Mouse (Mus musculus): ENCODE results near the gene Matn4.
A peak's percentile ranks its signal among the peaks of the same experiment; 100 is the strongest.

The Matn4 gene

DNA sequence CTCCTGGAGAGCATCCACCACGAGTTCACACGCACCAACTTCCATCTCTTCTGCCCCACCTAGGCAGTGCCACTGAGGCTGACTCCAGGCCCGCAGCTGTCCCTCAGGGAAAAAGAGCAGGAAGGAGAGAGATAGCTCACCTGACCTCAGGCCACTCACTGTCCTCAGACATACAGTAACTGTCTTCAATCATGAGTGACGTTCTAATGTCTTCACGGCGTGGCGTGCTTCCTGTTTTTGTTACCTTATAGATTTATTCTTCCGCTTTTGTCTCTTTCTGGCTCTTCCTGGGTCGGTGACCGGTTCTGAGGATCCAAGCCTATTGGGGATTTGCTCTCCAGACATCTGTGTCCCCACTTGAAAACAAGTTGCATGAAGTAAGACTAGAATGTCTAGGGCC lies 9.6 kb upstream of the Matn4 start:
- DNase-seq (ENCODE audit: low spot score), result no peak

DNA sequence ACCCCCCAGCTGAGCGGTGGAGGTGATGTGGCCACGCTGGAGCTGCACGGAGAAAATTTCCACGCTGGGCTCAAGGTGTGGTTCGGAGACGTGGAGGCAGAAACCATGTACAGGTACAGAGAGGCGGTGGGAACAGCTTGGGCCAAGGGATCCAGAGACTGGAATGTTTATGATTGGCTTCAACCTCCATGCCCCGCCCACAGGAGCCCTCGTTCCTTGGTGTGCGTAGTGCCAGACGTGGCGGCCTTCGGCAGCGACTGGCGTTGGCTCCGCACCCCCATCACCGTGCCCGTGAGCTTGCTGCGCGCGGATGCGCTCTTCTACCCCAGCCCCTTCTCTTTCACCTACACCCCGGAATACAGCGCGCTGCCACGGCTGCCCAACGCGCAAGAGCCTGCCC lies 9.2 kb upstream of the Matn4 start:
- no peak for DNase-seq (ENCODE audit: low spot score)

DNA sequence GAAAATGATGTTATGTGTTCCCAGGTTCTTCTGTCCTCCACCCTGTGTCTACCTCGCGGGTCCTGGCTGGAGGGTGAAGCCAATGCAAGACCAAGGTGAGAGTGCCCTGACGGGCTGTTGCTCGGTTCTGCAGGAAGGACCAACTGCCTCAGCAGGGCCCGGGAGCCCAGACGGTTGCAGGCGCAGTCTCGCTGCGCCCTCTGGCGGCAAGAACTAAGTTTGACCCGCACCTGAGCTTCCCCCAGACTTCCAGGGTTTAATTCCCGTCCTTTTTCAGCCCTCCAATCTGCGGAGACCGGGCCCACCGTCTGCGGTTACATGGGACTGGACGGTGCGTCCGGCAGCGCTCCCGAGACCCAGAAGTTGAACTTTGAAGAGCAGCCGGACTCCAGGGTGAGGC lies 2.7 kb upstream of the Matn4 start:
- DNase-seq (ENCODE audit: low spot score), result peak; percentile 35

DNA sequence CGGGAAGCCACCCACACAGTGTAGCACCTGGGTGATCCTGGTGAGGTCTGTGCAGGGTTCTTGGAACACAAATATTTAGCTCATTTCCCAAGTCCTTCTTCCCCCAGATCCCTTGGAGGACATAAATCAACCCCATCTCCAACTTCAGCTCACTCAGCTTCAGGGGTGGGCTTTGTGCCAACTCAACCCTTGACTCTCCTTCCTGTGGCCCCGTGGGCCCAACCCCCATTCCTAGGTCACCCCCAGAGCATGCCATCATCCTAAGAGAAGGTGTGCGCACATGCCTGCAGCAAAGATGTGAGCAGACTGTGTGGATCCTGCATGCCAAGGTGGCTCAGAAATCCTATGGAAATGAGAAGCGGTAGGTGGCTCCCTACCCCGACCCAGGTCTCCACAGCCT lies 559 bp upstream of the Matn4 start:
- DNase-seq (ENCODE audit: low spot score), result no peak

DNA sequence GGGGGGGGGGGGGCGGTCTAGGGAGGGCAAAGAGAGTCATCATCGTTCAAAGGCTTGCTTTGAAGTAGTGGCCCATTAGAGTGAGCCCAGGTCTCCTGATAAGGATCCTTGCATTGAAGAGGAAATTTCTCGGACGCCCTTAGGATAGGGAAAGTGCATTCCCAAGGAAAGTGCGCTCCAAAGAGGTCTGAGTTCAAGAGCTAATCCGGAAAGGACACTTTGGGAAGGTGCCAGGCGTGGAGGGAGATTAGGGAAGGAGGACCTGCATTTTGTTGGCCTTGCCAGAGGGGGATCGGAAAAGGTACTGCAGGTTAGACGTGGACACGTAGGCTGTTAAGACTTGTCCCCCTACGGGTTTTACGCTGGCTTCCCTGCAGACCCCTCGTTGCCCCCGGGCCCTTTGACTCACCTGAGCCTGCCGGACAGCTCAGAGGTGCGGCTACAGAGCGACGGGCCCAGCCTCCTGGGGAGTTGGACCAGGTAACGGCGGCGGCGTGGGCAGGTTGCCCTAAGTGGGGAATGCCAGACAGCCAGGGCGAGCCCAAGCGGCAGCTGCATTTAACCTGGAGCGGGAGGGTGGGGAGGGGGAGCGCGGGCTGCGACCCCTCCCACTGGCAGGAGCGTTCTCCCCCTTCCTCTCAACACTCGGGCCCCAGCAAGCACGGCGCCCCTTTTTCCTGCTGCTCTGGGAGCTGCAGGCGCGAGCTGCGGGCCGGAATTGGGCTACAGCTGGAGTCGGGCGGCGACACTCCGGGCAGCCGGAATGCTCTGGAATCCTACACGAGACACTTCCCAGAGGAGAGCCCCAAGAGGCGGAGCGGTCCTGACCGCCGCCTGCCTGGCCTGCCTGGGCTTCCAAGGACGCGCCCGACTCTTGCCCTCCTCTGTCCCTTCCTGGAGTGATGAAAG lies 624 bp downstream of the Matn4 start:
- DNase-seq (ENCODE audit: low spot score), result no peak

DNA sequence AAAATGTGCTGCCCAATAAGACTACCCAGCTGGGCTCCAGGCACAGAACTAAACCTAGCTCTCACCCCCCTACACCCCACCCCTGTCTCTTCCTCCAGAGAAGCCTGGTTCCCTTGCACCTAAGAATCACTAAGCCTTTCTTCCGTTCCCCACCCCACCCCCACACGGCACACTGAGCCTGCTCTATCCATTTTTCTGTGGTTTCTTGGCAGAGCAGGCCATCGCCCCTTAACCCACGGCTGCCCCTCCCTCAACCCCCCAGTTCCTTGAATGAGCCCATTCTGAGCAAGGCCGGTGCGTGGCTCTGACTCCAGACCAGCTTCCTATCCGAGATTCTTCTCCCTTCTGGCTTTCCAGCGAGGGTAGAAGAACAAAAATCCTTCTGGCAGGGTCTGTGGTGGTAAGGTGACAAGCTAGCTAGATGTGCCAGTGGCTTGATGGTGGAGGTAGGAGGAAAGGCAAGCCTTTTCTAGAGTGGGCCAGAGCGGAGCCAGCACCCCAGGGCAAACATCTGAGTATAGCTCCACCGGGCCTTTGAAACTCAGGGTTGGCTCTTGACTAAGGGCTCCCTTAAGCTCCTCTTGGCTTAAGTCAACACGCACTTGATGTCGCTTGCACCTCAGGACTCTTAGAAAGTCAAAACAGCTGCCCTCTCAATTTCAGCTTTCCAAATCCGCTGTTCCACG lies 1.4 kb downstream of the Matn4 start:
- no peak for DNase-seq (ENCODE audit: low spot score)

DNA sequence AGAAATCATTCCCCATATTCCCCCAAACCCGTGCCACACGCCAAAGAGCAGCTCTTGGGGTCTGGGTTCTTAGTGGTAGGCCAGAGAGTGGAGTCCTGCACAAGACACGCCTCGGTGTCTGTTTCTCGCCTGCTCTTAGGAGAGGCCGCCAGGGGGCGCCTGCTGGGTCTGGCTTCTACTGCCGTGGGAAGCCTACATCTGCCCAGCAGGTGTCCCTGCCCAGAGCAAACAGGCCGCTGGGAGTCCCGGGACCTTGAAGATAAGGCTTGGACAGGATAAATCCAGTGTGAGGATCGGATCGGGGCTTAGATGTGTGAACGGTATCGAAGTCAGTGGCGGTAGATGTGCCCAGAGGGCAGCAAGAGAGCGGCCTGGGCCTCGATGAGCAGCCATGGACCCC lies 2.1 kb downstream of the Matn4 start, which contains the start of gene Rbpjl:
TSS of gene Rbpjl (plus strand) at position 236 of the 400 bp plus-strand sequence.
- peak; percentile 46 for DNase-seq (ENCODE audit: low spot score)

DNA sequence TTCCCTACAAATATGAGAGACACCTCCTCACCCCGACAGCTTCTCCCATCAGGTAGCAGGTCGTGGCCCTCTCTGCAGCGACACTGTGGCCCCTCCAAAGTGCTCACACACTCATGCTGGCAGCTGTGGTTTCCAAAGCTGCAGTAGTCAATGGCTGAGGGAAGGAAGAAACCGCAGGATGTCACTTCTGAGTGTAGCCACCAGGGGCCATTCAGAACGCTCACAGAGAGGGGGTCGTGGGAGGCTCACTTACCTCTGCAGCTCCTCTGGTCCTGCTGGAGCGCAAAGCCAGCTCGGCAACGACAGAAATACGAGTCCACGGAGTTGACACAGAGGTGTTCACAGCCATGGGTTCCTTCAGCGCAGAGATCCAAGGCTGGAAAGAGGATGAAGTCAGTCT lies 8.0 kb downstream of the Matn4 start:
- DNase-seq (ENCODE audit: low spot score), result no peak

DNA sequence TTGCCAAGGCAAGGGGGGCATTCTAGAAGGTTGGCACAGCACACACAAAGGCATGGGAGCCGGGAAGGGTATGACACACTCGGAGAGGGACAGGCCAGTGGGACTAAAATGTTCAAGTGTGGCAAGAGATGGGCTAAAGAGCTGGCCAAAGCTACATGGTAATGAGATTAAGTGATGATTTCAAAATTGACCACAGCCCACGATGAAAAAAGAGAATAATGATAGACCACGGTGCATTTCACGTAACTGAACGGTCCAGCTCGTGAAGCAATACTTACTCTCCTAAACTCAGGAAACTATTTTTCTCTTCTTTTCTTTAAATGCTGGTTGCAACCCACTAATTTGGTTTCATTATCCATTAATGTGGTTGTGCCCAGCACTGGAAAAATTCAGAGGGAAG lies 8.9 kb downstream of the Matn4 start:
- no peak for DNase-seq (ENCODE audit: low spot score)

DNA sequence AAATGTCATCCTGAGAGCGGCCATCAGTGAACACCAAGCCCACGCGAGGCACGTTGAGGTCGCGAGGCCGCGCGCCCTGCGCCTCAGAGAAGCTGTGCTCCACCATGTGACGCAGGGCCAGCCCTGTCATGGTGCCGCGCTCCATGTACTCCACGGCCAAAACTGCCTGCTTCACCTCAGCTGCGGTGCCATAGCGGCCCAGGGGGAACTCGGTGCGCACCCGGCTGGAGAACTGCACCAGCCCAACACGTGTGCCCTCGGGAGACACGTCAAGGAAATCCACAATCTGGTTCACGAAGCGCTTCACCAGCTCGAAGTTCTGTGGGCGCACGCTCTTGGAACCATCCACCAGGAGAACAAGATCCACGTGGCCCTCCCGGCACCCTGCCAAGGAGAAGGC lies 11.8 kb downstream of the Matn4 start:
- no peak for DNase-seq (ENCODE audit: low spot score)

DNA sequence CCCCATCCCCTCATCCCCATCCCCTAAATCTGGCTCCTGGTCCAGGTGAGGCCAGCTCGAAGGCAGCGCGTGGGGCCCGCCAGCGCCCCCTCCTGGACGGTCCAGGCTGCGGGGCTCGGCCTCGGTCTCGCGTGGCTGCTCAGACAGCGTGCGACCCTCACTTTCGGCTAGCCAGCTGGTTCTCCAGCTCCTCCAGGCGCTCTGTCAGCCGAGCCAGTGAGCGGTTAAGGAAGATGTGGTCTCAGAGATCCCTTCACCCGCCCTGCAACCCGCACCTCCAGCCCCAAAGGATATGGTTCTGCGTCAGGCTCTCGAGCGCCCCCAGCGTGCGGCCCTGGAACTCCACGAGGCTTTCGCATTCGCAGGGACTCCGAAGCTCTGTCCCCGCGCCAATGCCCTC lies 15.5 kb downstream of the Matn4 start:
- peak; percentile 68 for DNase-seq (ENCODE audit: low spot score)

DNA sequence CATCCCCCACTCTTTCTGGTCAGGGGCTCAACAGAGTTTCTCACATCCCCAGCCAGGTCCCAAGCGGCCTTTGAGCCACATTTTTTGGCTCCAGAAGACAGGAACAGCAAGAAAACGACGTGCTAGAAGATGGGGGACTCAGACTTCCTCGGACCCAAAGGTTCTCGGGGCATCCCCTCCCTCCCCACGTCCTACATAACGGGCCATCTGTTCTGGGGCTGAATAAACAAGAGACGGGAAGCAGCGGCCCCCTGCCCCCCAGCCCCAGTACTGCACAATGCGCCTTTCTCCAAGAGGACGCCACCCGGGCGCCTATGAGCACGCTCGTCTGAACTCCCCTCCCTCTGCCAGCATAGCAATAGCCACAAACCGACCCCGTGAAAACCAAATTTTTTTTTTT lies 15.9 kb downstream of the Matn4 start, which contains the start of gene Slpi:
TSS of gene Slpi (minus strand) at position 76 of the 400 bp plus-strand sequence.
- no peak for DNase-seq (ENCODE audit: low spot score)

DNA sequence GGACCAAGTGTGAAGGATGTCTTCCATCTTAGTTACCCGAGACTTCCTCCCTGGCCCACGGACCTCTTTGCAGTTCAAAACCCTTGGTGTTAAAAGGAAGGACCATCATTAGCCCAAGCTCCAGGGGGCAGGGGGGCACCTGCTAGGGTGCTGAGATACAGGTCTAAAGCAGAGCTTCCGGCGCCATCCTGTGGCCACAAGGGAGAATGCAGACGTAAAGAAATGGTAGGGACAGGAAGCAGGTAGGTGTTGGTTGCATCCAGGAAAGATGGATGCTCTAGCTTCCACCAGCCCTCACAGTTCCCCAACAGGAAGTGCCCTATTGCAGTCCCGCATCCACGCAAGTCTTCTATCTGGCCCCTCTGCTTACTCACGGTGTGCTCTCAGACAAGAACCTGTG lies 18.0 kb downstream of the Matn4 start:
- peak; percentile 50 for DNase-seq (ENCODE audit: low spot score)

DNA sequence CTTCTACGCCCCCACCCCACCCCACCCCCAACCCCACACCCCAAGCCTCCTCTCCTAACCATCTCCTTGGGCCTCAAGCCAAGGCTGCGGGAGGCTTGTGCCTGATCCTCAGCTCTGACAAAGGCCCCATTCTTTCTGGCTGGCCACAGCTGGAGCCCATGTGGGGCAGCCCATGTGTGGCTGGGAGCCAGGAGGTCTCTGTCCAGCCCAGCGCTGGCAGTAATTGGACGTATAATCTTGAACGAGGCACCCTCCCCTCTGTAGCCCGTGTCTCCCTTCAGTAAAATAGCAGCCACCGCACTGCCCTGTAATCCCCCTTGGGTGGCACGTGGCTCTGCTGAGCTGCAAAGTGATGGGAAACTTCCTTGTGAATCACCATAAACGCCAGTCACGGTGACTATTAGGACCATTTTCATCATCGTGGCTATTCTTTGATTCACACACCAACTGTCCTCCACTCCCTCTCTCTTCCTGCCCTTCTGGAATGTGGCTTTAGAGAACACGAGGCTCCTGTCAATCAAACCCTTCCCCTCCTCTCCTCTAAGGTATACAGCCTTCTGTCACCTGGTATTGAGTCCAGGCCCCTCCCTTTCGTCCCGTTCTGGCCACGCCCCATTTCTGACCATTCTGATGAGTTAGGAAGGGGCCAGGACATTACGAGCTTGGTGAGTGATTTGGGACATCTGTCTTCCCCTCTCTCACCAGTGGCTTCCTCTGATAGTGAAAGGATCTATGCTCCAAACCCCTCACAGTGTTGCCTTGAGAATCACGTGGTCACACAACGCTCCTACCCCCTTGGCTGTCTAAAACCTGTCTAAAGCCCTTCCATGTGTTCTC lies 18.8 kb downstream of the Matn4 start:
- DNase-seq (ENCODE audit: low spot score), result no peak

DNA sequence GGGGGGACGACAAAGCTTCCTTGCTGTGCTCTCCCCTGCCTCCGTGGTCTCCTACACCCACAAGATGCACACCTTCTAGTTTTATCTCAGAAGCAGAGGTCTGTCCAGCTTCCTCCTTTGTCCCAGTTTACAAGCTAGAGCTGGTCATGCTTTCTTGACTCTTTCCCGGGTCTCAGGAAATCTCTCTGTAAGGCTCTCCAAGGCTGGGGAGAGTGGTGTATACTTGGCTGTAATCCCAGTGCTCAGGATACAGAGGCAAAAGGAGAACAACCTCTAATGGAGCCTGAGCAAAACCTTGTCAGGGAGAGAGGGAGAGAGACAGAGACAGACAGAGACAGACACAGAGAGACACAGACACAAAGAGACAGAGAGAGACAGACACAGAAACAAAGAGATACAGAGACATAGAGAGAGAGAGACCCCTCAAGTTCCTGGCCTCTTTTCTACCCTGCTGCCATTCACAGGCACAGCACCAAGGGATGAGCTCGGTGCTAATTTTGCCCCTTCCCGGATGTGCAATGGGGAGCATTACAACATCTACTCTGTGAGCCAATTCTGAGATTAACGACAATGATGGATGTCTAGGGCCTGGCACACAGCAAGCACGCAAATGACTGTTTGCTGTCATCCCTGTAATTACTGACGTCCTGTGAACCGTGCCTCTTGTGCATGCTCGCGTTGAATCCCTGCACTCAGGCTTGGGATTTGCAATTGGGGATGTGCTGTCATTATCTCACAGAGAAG lies 21.1 kb downstream of the Matn4 start:
- no peak for DNase-seq (ENCODE audit: low spot score)

DNA sequence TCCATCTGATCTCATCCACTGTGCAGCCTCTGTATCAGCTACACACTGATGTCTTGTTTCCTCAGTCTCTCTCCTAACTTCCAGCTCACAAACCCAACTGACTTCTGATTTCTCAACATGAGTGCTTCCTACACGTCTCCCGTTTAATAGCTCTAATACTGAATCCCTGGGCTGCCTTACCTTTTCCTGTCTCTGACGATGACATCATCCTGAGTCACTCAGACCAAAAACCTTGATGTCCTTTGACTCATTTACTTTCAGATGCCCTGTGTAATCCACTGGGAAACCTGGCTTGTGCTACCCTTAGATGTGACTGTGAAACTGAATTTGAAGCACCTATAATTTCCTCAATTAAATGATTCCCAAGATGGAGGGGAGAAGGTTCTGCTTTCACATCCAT lies 22.0 kb downstream of the Matn4 start:
- DNase-seq (ENCODE audit: low spot score), result no peak

DNA sequence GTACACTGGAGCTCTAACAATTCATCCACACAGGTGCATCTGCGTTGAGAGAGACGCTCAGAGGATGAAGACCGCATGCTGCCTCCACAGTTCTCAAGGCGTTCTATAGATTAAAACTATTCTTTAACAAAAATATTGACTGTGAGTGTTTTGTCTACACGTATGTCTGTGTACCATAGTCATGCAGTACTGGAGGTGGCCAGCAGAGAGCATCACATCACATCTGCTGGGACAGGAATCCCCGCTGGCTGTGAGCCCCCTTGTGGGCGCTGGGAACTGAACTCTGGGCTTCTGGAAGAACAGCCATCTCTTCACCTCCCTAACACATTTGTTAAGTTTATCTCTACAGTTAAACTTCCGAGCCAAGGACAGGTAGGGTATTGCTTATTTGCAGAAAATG lies 23.2 kb downstream of the Matn4 start:
- no peak for DNase-seq (ENCODE audit: low spot score)

DNA sequence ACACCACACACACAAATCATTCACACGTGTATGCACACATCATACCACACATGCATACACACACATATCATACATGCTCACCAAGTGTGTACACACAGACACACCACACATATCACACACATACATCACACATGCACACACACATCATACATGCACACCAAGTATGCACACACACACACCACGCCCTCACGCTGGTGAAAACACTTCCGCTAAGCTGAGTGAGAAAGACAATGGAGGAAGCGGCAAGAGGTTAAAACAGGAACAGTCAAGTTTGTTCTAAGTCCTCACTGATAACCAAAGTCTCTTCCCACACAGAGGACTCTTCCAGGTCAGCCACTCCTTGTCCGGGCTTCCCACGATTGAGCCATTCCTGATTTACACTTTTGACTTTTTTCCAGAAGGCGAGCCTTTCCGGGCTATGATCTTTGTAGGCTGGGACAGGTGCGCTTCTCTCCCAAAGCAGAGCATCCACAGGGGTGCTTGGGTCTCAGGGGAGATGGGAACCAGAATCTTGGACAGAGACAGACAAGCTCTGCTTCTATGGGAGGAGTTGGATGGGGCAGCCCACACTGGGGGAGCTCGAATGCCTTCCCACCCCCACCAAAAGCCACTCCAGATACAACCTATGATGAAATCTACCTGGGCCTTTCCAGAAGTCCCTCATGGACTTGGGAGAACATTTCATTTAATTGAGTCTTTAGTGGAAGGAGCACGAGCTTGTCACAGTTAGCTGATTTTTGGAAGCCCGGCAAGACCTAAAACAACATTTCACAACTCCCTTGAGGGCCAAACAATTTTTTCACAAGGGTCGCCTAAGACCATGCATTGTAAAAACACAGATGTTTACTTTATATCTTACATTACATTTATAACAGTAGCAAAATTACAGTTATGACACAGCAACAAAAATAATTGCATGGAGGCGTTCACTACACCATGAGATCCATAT lies 27.2 kb downstream of the Matn4 start:
- DNase-seq (ENCODE audit: low spot score), result no peak

DNA sequence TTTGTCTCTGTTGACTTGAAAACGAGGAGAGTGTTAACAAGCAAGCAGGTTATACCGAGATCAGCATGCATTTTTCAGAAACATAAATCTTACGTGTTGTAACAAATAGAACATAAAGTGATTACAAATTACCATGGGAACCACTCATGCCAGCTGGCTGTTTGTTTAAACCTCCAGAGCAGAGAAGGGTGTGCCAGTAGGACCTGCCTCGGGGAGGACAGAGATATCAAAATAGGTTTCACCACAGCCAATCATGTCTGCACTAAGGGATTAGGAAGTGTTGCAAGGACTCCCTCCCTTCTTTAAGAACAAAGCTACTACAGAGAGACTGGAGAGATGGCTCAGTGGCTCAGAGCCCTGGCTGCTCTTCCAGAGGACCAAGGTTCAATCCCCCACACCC lies 31.8 kb downstream of the Matn4 start:
- DNase-seq (ENCODE audit: low spot score), result no peak

DNA sequence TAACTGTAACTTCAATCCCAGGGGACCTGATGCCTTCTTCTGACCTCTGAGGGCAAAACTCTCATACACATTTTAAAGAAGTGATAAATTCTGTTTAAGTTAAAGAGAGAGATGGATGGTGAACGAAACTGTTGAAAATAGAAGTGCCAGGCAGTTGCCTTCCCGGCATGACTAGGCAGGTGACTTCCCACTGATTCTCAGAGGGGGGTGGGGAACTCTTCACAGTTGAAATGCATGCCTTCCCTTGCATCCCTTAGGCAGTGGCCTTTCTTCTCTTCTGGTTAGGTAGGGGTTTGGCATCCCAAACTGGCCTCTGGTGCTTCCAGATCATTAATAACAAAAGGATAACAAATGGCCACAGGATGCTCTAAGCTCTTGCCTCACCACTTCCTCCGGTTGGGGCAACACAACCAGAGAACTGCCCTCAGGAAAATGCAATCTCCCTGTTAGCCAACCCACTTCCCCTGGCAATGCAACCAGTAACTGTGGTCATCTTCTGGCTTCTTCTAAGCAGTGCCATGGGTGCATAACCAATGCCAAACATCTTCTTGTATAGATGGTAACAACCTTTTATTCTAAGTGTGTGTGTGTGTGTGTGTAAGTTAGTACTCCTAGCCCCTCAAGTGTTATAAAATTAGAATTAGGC lies 32.4 kb downstream of the Matn4 start:
- DNase-seq (ENCODE audit: low spot score), result no peak
